Mouse (Mus musculus) heart, postnatal 25 days (tissue): ENCODE data around the gene Orc5. TPM values are rescaled to one million over a fixed set of nuclear protein-coding genes. Genes with fewer than 3 reads are reported as not detected.

Source experiments
- DNase-seq: peaks from one replicate; pipeline ENCODE4 v3.0.0; 2022; ENCODE audit warnings: low spot score
- intact Hi-C: fragments of 180-260 bp; cut with DNase I; formaldehyde crosslinking; loops from one replicate; pipeline ENCODE4 v1.15.1; 2025
- total RNA-seq, 2 experiments: library from RNA; stranded (reverse); gene quantifications; 2 replicates each; pipeline ENCODE4 v1.2.3; 2021

Orc5 gene
- 1 to 10 TPM; 7.5 to 7.7 TPM for total RNA-seq

- intact Hi-C loops: loop anchor here (10.0 kb wide), 1 partner anchor 675 kb away; no protein-coding TSS in a partner anchor
- DNase-seq: peak; percentile 85
Observed at GRCm38 (mm10) chr5:22550033-22550551, at the start of gene Orc5. Gene Orc5 (minus strand): TSS chr5:22550429.

GRCm38 (mm10) chr5:22596981-22597380 lies 46.8 kb upstream of the Orc5 start:
- intact Hi-C loops: no loop called here
- DNase-seq: no peak

GRCm38 (mm10) chr5:22589370-22589966 lies 39.2 kb upstream of the Orc5 start:
- intact Hi-C loops: no loop called here
- no peak for DNase-seq

- intact Hi-C loops: no loop called here
- no peak for DNase-seq
Observed at GRCm38 (mm10) chr5:22587492-22587891, 37.3 kb upstream of the Orc5 start.

- intact Hi-C loops: no loop called here
- no peak for DNase-seq
Observed at GRCm38 (mm10) chr5:22584556-22584955, 34.3 kb upstream of the Orc5 start.

- no peak for DNase-seq
Observed at GRCm38 (mm10) chr5:22578011-22578410, 27.8 kb upstream of the Orc5 start.

GRCm38 (mm10) chr5:22574751-22575150 lies 24.5 kb upstream of the Orc5 start:
- intact Hi-C loops: no loop called here
- DNase-seq: no peak

More at GRCm38 (mm10) chr5:22578011-22578410, 27.8 kb upstream of the Orc5 start:
- intact Hi-C loops: no loop called here

- intact Hi-C loops: no loop called here
- DNase-seq: no peak
Observed at GRCm38 (mm10) chr5:22574161-22574560, 23.9 kb upstream of the Orc5 start.

- intact Hi-C loops: no loop called here
- DNase-seq: no peak
Observed at GRCm38 (mm10) chr5:22573696-22574095, 23.5 kb upstream of the Orc5 start.

- intact Hi-C loops: no loop called here
- DNase-seq: no peak
Observed at GRCm38 (mm10) chr5:22572881-22573280, 22.7 kb upstream of the Orc5 start.

GRCm38 (mm10) chr5:22572456-22572855 lies 22.2 kb upstream of the Orc5 start:
- no peak for DNase-seq
- intact Hi-C loops: no loop called here

- no peak for DNase-seq
- intact Hi-C loops: no loop called here
Observed at GRCm38 (mm10) chr5:22565708-22566107, 15.5 kb upstream of the Orc5 start.

GRCm38 (mm10) chr5:22559801-22560200 lies 9.6 kb upstream of the Orc5 start:
- intact Hi-C loops: loop anchor here (10.0 kb wide), 1 partner anchor 665 kb away; no protein-coding TSS in a partner anchor
- DNase-seq: no peak

GRCm38 (mm10) chr5:22557491-22558113 lies 7.4 kb upstream of the Orc5 start:
- intact Hi-C loops: loop anchor here (10.0 kb wide), 1 partner anchor 667 kb away; no protein-coding TSS in a partner anchor

GRCm38 (mm10) chr5:22556713-22557112 lies 6.5 kb upstream of the Orc5 start:
- DNase-seq: no peak
- intact Hi-C loops: loop anchor here (10.0 kb wide), 1 partner anchor 668 kb away; no protein-coding TSS in a partner anchor

More at GRCm38 (mm10) chr5:22557491-22558113, 7.4 kb upstream of the Orc5 start:
- DNase-seq: no peak

- intact Hi-C loops: loop anchor here (10.0 kb wide), 1 partner anchor 673 kb away; no protein-coding TSS in a partner anchor
- DNase-seq: no peak
Observed at GRCm38 (mm10) chr5:22552233-22552765, 2.1 kb upstream of the Orc5 start.

- no peak for DNase-seq
- intact Hi-C loops: loop anchor here (10.0 kb wide), 1 partner anchor 675 kb away; no protein-coding TSS in a partner anchor
Observed at GRCm38 (mm10) chr5:22549366-22550032, 730 bp downstream of the Orc5 start.

GRCm38 (mm10) chr5:22548556-22549161 lies 1.6 kb downstream of the Orc5 start:
- no peak for DNase-seq
- intact Hi-C loops: no loop called here

- DNase-seq: no peak
- intact Hi-C loops: no loop called here
Observed at GRCm38 (mm10) chr5:22546536-22546935, 3.7 kb downstream of the Orc5 start.

GRCm38 (mm10) chr5:22545305-22545704 lies 4.9 kb downstream of the Orc5 start:
- no peak for DNase-seq
- intact Hi-C loops: no loop called here
